Mouse (Mus musculus): Measurements from ENCODE around the gene Srebf1.

GRCm38 (mm10) chr11:60205026-60205425, 17.4 kb downstream of the Srebf1 start:
- TF ChIP-seq POLR2A (IDR thresholded peaks at IDR 0.05; ENCODE audit: borderline replicate concordance, control insufficient read depth, low read depth, low read length) = no peak
- TF ChIP-seq CTCF (IDR thresholded peaks at IDR 0.05; ENCODE audit: control insufficient read depth, insufficient read depth, low read length) = no peak

Data from bone marrow, adult 2 months (tissue).